Mouse (Mus musculus) bone marrow macrophage, adult 2 months (primary cell): ENCODE data around the gene 1700001O22Rik.

Experiments used
- CTCF ChIP-seq: IDR thresholded peaks from 2 replicates; pipeline ENCODE4 v1.5.1; 2012; ENCODE audit warnings: low read depth, mild to moderate bottlenecking, low read length, moderate library complexity
- POLR2A ChIP-seq: IDR thresholded peaks from 2 replicates; pipeline ENCODE4 v1.6.1; 2012; ENCODE audit warnings: mild to moderate bottlenecking, low read depth, low read length, borderline replicate concordance

DNA sequence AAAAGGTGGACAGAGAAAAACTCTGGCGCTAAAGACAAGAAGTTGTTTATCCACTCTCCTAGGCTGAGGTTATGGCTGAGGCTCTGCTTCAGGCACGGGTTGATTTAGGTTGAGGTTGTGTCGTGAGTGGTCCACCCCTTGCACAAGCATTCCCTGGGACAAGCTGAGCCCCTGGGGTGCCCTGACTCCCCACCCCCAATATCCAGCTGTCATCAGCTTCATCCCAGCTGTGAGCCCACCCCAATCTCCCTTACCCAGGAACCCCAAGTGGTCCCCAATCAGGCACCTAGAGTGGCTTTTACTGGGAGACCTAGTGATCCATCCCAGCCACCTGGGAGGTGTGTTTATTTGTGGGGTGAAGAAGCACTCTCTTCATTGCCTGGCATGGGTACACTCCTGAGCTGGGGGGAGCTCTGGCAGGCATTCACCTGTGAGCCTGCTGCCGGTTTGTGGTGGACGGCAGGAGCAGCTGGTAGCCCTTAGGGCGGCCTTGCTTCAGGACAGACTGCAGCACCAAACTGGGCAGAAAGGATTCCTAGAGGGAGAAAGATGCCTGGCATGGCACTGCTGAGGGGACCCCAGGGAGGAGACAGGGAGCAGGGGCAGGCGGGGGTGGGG lies 8.1 kb downstream of the 1700001O22Rik start:
- TF ChIP-seq POLR2A (no peak), CTCF (no peak)
